Mouse (Mus musculus): Measurements from ENCODE around the gene Lmo2.

Gene Lmo2

GRCm38 (mm10) chr2:103957649-103958546, at the start of gene Lmo2:
Gene Lmo2, plus strand, starts transcription at chr2:103957986.
- DNase-seq (ENCODE audit: low spot score) = no peak

GRCm38 (mm10) chr2:103910601-103911000, 47.2 kb upstream of the Lmo2 start:
- peak; percentile 14 for DNase-seq (ENCODE audit: low spot score)

GRCm38 (mm10) chr2:103912481-103913251, 45.1 kb upstream of the Lmo2 start:
- DNase-seq (ENCODE audit: low spot score) = no peak

GRCm38 (mm10) chr2:103913252-103913650, 44.5 kb upstream of the Lmo2 start:
- no peak for DNase-seq (ENCODE audit: low spot score)

GRCm38 (mm10) chr2:103916069-103916468, 41.7 kb upstream of the Lmo2 start:
- no peak for DNase-seq (ENCODE audit: low spot score)

- DNase-seq (ENCODE audit: low spot score) = no peak
Observed at GRCm38 (mm10) chr2:103917375-103917774, 40.4 kb upstream of the Lmo2 start.

GRCm38 (mm10) chr2:103918375-103918774, 39.4 kb upstream of the Lmo2 start:
- DNase-seq (ENCODE audit: low spot score) = no peak

- no peak for DNase-seq (ENCODE audit: low spot score)
Observed at GRCm38 (mm10) chr2:103919488-103919887, 38.3 kb upstream of the Lmo2 start.

- DNase-seq (ENCODE audit: low spot score) = no peak
Observed at GRCm38 (mm10) chr2:103926586-103927113, 31.1 kb upstream of the Lmo2 start.

GRCm38 (mm10) chr2:103927610-103928145, 30.1 kb upstream of the Lmo2 start:
- no peak for DNase-seq (ENCODE audit: low spot score)

GRCm38 (mm10) chr2:103930306-103931019, 27.3 kb upstream of the Lmo2 start:
- no peak for DNase-seq (ENCODE audit: low spot score)

- DNase-seq (ENCODE audit: low spot score) = no peak
Observed at GRCm38 (mm10) chr2:103931511-103931911, 26.3 kb upstream of the Lmo2 start.

- DNase-seq (ENCODE audit: low spot score) = no peak
Observed at GRCm38 (mm10) chr2:103932025-103932424, 25.8 kb upstream of the Lmo2 start.

- DNase-seq (ENCODE audit: low spot score) = no peak
Observed at GRCm38 (mm10) chr2:103932480-103932879, 25.3 kb upstream of the Lmo2 start.

GRCm38 (mm10) chr2:103934270-103934669, 23.5 kb upstream of the Lmo2 start:
- DNase-seq (ENCODE audit: low spot score) = no peak

- DNase-seq (ENCODE audit: low spot score) = no peak
Observed at GRCm38 (mm10) chr2:103934670-103935069, 23.1 kb upstream of the Lmo2 start.

GRCm38 (mm10) chr2:103935691-103936435, 21.9 kb upstream of the Lmo2 start:
- DNase-seq (ENCODE audit: low spot score) = no peak

GRCm38 (mm10) chr2:103936666-103937065, 21.1 kb upstream of the Lmo2 start:
- no peak for DNase-seq (ENCODE audit: low spot score)

- DNase-seq (ENCODE audit: low spot score) = no peak
Observed at GRCm38 (mm10) chr2:103937670-103938069, 20.1 kb upstream of the Lmo2 start.

GRCm38 (mm10) chr2:103938573-103938972, 19.2 kb upstream of the Lmo2 start:
- no peak for DNase-seq (ENCODE audit: low spot score)

GRCm38 (mm10) chr2:103939003-103939402, 18.8 kb upstream of the Lmo2 start:
- no peak for DNase-seq (ENCODE audit: low spot score)

All from layer of hippocampus, adult 11-12 months (tissue).